Mouse (Mus musculus) stomach, embryonic 14.5 days (tissue): ENCODE measurements around the gene Dennd2a. TPM values are rescaled to one million over a fixed set of nuclear protein-coding genes. Genes with fewer than 3 reads are reported as not detected.

Experiments used
- ATAC-seq: fragments of 200-750 bp; cut with Nextera tagmentation; 2 replicates; pipeline ENCODE4 v1.8.0; 2017; ENCODE audit warnings: low read depth, moderate TSS enrichment; ENCODE audit not compliant: insufficient number of reproducible peaks, insufficient read depth, low FRiP score
- H3K27ac ChIP-seq: fragments of 300-500 bp; sonication (generic); 2 replicates; pipeline ENCODE4 v1.5.1; 2014; ENCODE audit warnings: mild to moderate bottlenecking, low read length, moderate library complexity, mixed read lengths
- H3K27me3 ChIP-seq: fragments of 300-500 bp; sonication (generic); 2 replicates; pipeline ENCODE4 v1.6.1; 2014; ENCODE audit warnings: low read length, control low read depth, mixed read lengths; ENCODE audit not compliant: control insufficient read depth, insufficient read depth
- H3K36me3 ChIP-seq: fragments of 300-500 bp; sonication (generic); 2 replicates; pipeline ENCODE4 v1.6.1; 2014; ENCODE audit warnings: mild to moderate bottlenecking, control low read depth, low read length, moderate library complexity, mixed read lengths; ENCODE audit not compliant: control insufficient read depth, insufficient read depth
- H3K4me1 ChIP-seq: fragments of 300-500 bp; sonication (generic); 2 replicates; pipeline ENCODE4 v1.6.1; 2014; ENCODE audit warnings: low read length, control low read depth, mixed read lengths; ENCODE audit not compliant: control insufficient read depth, insufficient read depth
- H3K4me2 ChIP-seq: fragments of 300-500 bp; sonication (generic); replicated peaks from 2 replicates; pipeline ENCODE4 v1.6.1; 2014; ENCODE audit warnings: low read depth, low read length, control low read depth
- H3K4me3 ChIP-seq: fragments of 300-500 bp; sonication (generic); 2 replicates; pipeline ENCODE4 v1.5.1; 2014; ENCODE audit warnings: low read depth, low read length, control low read depth
- H3K9ac ChIP-seq: fragments of 300-500 bp; sonication (generic); replicated peaks from 2 replicates; pipeline ENCODE4 v1.6.1; 2014; ENCODE audit warnings: low read depth, mild to moderate bottlenecking, control low read depth, low read length, moderate library complexity, mixed read lengths
- H3K9me3 ChIP-seq: fragments of 300-500 bp; sonication (generic); 2 replicates; pipeline ENCODE4 v1.6.1; 2016; ENCODE audit warnings: low read depth, low read length, control low read depth; ENCODE audit not compliant: control insufficient read depth
- WGBS: fragments of 180-500 bp; shearing (Covaris S2); extraction: QIAGEN DNeasy Blood & Tissue Kit; methylation state at CpG from one replicate; pipeline ENCODE4 v1.1.7; 2014; 5-methylcytosine and 5-hydroxymethylcytosine counted together
- polyA plus RNA-seq: library from polyadenylated mRNA; unstranded; fragments of >200 nt; fragmentation: Nextera tagmentation; extraction: Ambion mirVana; gene quantifications from 2 replicates; pipeline ENCODE4 v1.2.1, GENCODE M21; 2014

The Dennd2a gene
- polyA plus RNA-seq, 1 experiment from 2014 or later, result 23.6 TPM

DNA sequence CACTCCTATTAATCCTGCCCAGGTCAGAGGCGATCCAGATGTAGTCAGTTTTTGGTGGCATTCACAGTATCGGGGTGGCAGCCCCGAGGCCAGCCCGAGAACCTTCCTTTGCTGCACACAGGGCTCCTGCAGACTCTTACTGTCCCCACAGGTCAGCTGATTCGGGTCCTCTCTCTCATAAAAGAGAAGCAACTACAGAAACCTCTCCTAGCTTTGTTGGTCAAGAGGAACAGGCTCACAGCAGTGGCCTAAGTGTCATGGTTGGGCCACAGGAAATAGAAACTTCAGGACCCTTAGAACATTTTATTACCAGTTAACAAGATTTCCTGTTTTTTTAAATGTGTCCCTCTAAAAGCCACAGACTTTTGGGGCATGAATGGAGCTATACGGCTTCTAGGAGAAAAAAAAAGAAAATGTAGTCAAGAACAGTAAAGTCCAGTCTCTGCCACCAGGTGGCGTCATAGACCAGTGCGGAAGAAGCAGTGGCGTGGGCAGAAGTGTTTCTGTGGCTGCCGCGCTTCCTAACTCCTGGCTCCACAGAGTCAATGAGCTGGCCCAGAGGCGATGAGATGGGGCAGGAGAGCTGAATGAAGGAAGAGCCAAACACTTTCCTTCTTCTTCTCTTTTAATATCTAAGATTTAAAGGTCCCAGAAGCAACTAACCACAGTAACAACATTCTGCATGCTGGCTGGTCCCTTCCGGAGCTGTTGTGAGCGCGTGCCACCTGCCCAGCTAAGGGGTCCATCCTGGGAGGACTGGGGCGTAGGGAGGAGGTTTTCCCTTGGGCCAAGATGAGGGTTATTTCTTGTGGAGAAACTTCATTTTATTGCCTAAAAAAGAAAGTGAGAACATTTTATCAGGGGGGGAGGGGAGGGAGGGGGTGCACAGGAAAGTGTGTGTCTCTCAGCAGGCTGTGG is 94.8 kb downstream of the Dennd2a start:
- Histone ChIP-seq H3K36me3 (peaks cover 16% of the 10 kb centered on the region), H3K4me2 (no peak overlapping the region), H3K4me3 (no peak overlapping the region), H3K9ac (no peak overlapping the region), H3K9me3 (no peaks in the 10 kb centered on the region), H3K27ac (no peak overlapping the region), H3K27me3 (no peaks in the 10 kb centered on the region), H3K4me1 (no peaks in the 10 kb centered on the region)
- ATAC-seq, result no peak
- WGBS, result 56% methylated on average over 16 of the region's 16 CpGs

DNA sequence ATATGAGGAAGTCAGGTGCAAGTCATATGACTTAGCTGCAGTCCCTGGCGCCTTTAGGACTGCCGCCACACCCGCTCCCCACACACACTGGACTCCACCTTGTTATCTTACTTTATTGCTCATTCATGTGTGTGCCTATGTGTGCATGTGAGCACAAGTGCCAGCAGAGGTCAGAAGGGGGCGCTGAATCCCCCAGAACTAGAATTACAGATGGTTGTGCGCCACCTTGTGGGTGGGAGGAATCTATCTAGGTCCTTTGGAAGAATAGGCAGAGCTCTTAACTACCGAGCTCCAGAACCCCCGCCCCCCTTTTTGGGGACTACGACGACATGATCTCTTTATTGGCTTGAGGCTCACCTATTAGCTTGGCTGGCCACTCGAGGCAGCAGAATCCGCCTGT is 97.6 kb downstream of the Dennd2a start:
- no peak overlapping the region for H3K4me3 ChIP-seq
- H3K27ac ChIP-seq, result no peak overlapping the region
- no peaks in the 10 kb centered on the region for H3K4me1 ChIP-seq
- no peaks in the 10 kb centered on the region for H3K27me3 ChIP-seq
- H3K9me3 ChIP-seq, result no peaks in the 10 kb centered on the region
- H3K4me2 ChIP-seq, result no peak overlapping the region
- 92% methylated on average over 11 of the region's 11 CpGs for WGBS
- ATAC-seq, result no peak
- H3K9ac ChIP-seq, result no peak overlapping the region
- H3K36me3 ChIP-seq, result peaks cover 8% of the 10 kb centered on the region; the same call in 1 of the 2 replicates

DNA sequence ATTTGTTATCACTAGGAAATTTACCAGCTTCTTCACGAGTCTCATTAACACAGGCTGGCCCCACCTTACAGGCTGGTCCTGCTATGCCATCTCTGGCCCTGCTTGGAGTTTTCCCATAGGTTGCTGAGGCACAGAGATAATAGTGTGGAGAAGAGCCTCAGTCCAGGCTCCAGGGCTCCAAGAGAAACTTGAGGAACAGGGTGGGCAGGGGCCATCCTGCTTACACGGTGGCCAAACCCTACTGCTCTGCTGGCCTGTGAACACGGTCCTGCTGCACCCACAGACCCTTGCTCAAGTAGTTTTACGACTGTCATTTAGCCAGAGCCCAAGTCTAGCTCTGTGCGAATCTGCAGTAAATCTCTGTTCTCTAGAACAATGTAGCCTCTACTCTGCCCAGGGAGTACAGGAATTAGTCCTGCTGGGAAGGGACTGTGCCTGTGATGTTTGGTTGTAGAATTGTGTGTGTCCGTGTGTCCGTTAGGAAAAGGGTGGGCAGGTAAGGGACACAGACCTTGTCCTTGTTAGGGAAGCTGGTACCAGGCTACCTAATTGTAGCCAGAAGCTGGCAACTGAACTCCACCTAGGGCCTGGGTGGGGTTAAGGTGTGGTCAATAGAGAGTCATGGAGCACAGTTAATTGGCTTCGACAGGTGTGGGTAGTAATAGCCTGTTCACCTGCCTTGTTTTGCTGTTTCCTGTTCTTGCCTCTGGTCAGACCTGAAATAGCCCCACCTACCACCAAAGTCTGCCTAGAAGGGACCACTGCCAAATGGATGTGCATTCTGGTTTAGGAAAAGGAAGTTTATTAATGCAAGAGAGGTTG is 102.1 kb downstream of the Dennd2a start:
- Histone ChIP-seq H3K36me3 (no peaks in the 10 kb centered on the region), H3K9ac (no peak overlapping the region), H3K4me2 (no peak overlapping the region), H3K27me3 (no peaks in the 10 kb centered on the region), H3K27ac (no peak overlapping the region), H3K4me1 (no peaks in the 10 kb centered on the region), H3K4me3 (no peak overlapping the region), H3K9me3 (no peaks in the 10 kb centered on the region)
- no peak for ATAC-seq
- 72% methylated on average over 8 of the region's 8 CpGs for WGBS

DNA sequence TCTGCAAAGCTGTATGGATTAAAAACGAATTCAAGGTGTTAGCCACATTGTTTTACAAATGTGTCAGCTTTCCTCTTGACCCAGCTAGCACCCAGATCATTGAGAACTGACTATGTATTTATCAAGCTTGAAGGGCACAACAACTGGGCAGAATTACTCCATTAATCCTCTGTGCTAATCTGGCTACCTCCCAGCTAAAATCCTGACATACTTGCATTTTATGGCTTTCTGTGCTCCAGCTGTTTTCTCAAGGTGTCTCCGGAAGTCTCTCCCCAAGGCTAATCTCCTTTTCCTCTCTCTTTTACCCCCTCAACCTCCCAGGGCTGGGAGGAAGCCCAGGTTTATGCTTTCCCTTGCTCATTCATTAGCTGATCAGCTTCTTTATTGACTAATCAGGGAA is 103.1 kb downstream of the Dennd2a start:
- Histone ChIP-seq H3K27me3 (no peaks in the 10 kb centered on the region), H3K4me2 (no peak overlapping the region), H3K9ac (no peak overlapping the region), H3K4me3 (no peak overlapping the region), H3K4me1 (no peaks in the 10 kb centered on the region), H3K36me3 (no peaks in the 10 kb centered on the region), H3K9me3 (no peaks in the 10 kb centered on the region), H3K27ac (no peak overlapping the region)
- WGBS, result 54% methylated on average over 2 of the region's 2 CpGs
- no peak for ATAC-seq

DNA sequence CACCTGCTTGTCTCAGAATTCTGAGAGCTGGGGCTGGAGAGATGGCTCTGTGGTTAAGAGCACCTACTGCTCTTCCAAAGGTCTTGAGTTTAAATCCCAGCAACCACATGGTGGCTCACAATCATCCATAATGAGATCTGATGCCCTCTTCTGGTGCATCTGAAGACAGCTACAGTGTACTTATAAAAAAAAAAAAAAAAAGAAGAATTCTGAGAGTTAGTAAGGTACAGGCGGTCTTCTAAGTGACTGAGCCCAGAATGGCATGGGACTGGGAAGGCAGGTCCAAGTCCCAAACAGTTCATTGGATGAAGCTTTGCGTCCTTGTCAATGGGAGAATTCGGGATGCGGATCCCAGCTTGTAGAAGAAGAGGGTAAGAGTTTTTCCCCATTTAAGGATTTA is 104.1 kb downstream of the Dennd2a start:
- no peak for ATAC-seq
- no peaks in the 10 kb centered on the region for H3K27me3 ChIP-seq
- WGBS, result 93% methylated on average over 4 of the region's 4 CpGs
- H3K36me3 ChIP-seq, result no peaks in the 10 kb centered on the region
- H3K4me1 ChIP-seq, result no peaks in the 10 kb centered on the region
- no peak overlapping the region for H3K4me3 ChIP-seq
- H3K27ac ChIP-seq, result no peak overlapping the region
- H3K4me2 ChIP-seq, result no peak overlapping the region
- H3K9me3 ChIP-seq, result no peaks in the 10 kb centered on the region
- H3K9ac ChIP-seq, result no peak overlapping the region

DNA sequence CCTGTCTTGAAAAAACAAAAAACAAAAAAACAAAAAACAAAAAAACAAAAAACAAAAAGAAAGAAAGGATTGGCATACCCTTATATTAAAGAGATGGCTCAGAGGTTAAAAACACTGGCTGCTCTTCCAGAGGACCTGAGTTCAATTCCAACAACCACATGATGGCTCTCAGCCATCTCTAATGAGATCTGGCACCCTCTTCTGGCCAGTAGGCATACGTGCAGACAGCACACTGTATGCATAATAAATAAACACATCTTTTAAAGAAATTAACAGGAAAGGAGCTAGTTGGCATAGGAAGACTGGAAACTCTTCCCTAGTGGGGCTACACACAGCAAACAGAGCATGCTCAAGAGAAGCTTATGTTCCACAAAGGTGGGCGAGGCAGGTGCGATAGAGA is 106.6 kb downstream of the Dennd2a start:
- Histone ChIP-seq H3K4me2 (no peak overlapping the region), H3K4me1 (no peaks in the 10 kb centered on the region), H3K27ac (no peak overlapping the region), H3K9me3 (no peaks in the 10 kb centered on the region), H3K9ac (no peak overlapping the region), H3K36me3 (no peaks in the 10 kb centered on the region), H3K4me3 (no peak overlapping the region), H3K27me3 (no peaks in the 10 kb centered on the region)
- no peak for ATAC-seq
- WGBS, result 80% methylated on average over 3 of the region's 3 CpGs

DNA sequence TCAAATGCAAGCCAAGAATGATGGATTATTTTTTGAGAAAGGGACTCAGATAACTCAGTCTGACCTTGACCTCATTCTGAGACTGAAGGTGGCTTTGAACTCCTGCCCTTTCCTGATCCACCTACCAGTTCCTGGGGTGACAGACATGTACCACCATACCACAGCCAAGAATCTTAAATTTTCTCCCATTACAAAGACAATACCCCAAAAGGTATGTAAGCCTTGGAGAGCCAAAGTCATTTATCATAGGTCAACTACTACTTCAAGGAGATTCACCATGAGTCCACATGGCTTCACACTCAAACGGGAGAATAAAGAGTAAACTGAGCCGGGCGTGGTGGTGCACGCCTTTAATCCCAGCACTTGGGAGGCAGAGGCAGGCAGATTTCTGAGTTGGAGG is 107.1 kb downstream of the Dennd2a start:
- H3K27ac ChIP-seq, result no peak overlapping the region
- H3K27me3 ChIP-seq, result no peaks in the 10 kb centered on the region
- no peak overlapping the region for H3K4me2 ChIP-seq
- 91% methylated on average over 4 of the region's 4 CpGs for WGBS
- H3K4me3 ChIP-seq, result no peak overlapping the region
- no peak overlapping the region for H3K9ac ChIP-seq
- H3K36me3 ChIP-seq, result no peaks in the 10 kb centered on the region
- H3K9me3 ChIP-seq, result no peaks in the 10 kb centered on the region
- no peaks in the 10 kb centered on the region for H3K4me1 ChIP-seq
- no peak for ATAC-seq

DNA sequence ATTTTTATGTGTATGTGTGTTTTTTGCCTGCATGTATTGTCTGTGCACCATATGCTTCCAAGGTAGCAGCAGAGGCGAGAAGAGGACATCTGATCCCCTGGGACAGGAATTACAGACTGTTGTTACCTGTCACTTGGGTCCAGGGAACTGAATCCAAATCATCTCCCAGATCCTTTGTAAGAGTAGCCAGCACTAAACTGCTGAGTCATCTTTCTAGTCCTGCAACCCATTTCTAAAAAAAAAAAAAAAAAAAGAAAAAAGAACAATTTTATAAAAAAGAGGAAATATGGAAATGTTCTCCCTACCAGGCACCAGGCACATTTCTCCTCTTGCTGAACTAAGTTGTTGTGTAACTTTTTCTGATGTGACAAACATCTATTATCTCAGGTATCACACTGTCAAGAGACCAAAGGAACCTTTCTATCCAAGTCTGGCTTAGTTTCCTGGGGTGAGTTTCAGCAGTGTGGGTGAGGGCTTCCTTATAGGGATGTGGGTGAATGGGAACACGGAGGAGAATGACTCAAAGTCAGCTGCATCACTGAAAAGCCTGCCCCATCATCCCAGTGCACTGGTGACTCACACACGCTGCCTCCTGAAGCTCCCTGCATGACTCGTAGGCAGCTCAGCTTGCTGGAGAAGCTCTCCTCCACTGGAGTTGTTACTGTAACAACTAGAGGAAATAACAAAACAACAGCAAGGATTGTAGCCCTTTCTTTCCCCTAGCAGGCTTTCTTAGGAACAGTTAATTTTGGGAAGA is 110.1 kb downstream of the Dennd2a start:
- ATAC-seq, result no peak
- Histone ChIP-seq H3K27me3 (no peaks in the 10 kb centered on the region), H3K9me3 (no peaks in the 10 kb centered on the region), H3K4me2 (no peak overlapping the region), H3K4me1 (no peaks in the 10 kb centered on the region), H3K27ac (no peak overlapping the region), H3K36me3 (no peaks in the 10 kb centered on the region), H3K4me3 (no peak overlapping the region), H3K9ac (no peak overlapping the region)
- WGBS, result 54% methylated on average over 4 of the region's 4 CpGs
